Mouse (Mus musculus) lung, embryonic 16.5 days (tissue): ENCODE data around the gene Sys1. TPM values are rescaled to one million over a fixed set of nuclear protein-coding genes. Genes with fewer than 3 reads are reported as not detected.

Source experiments
- ATAC-seq: fragments of 200-750 bp; cut with Nextera tagmentation; 2 replicates; pipeline ENCODE4 v1.8.0; 2017; ENCODE audit warnings: low read depth, mild to moderate bottlenecking, moderate library complexity
- H3K27ac ChIP-seq: fragments of 300-500 bp; sonication (generic); 2 replicates; pipeline ENCODE4 v1.5.1; 2014; ENCODE audit warnings: mild to moderate bottlenecking, control low read depth, low read length
- H3K27me3 ChIP-seq: fragments of 300-500 bp; sonication (generic); 2 replicates; pipeline ENCODE4 v1.6.1; 2014; ENCODE audit warnings: low read depth, low read length, mixed read lengths; ENCODE audit not compliant: control insufficient read depth, insufficient read depth
- H3K36me3 ChIP-seq: fragments of 300-500 bp; sonication (generic); 2 replicates; pipeline ENCODE4 v1.6.1; 2014; ENCODE audit warnings: low read length; ENCODE audit not compliant: control insufficient read depth, insufficient read depth
- H3K4me1 ChIP-seq: fragments of 300-500 bp; sonication (generic); replicated peaks from 2 replicates; pipeline ENCODE4 v1.6.1; 2014; ENCODE audit warnings: low read length, mixed read lengths; ENCODE audit not compliant: control insufficient read depth, insufficient read depth
- H3K4me2 ChIP-seq: fragments of 300-500 bp; sonication (generic); 2 replicates; pipeline ENCODE4 v1.6.1; 2014; ENCODE audit warnings: low read depth, low read length, control low read depth
- H3K4me3 ChIP-seq: fragments of 300-500 bp; sonication (generic); 2 replicates; pipeline ENCODE4 v1.5.1; 2014; ENCODE audit warnings: mild to moderate bottlenecking, low read length, control low read depth
- H3K9ac ChIP-seq: fragments of 300-500 bp; sonication (generic); 2 replicates; pipeline ENCODE4 v1.6.1; 2014; ENCODE audit warnings: low read length, control low read depth
- H3K9me3 ChIP-seq: fragments of 300-500 bp; sonication (generic); 2 replicates; pipeline ENCODE4 v1.6.1; 2016; ENCODE audit warnings: low read length; ENCODE audit not compliant: control insufficient read depth
- WGBS: fragments of 180-500 bp; shearing (Covaris S2); extraction: QIAGEN DNeasy Blood & Tissue Kit; methylation state at CpG from one replicate; pipeline ENCODE4 v1.1.7; 2014; 5-methylcytosine and 5-hydroxymethylcytosine counted together
- polyA plus RNA-seq: library from polyadenylated mRNA; unstranded; fragments of >200 nt; fragmentation: Nextera tagmentation; extraction: Ambion mirVana; gene quantifications from 2 replicates; pipeline ENCODE4 v1.2.1, GENCODE M21; 2015

Gene Sys1
- polyA plus RNA-seq, 1 experiment from 2014 or later: 59.9 TPM

- H3K36me3 ChIP-seq: no peaks in the 10 kb centered on the region
- peaks cover 11% of the 10 kb centered on the region for H3K4me1 ChIP-seq
- no peaks in the 10 kb centered on the region for H3K9me3 ChIP-seq
- no peak overlapping the region for H3K9ac ChIP-seq
- no peak overlapping the region for H3K4me3 ChIP-seq
- no peak overlapping the region for H3K4me2 ChIP-seq
- H3K27ac ChIP-seq: no peak overlapping the region
- WGBS: 68% methylated on average over 3 of the region's 3 CpGs
- no peaks in the 10 kb centered on the region for H3K27me3 ChIP-seq
- no peak for ATAC-seq
Observed at GRCm38 (mm10) chr2:164445399-164446085, 11.2 kb upstream of the Sys1 start.

GRCm38 (mm10) chr2:164446086-164446469 is 10.7 kb upstream of the Sys1 start:
- ATAC-seq: no peak
- no peaks in the 10 kb centered on the region for H3K9me3 ChIP-seq
- no peaks in the 10 kb centered on the region for H3K27me3 ChIP-seq
- H3K36me3 ChIP-seq: no peaks in the 10 kb centered on the region
- no peak overlapping the region for H3K4me2 ChIP-seq
- no peak overlapping the region for H3K9ac ChIP-seq
- WGBS: 78% methylated on average over 3 of the region's 3 CpGs
- H3K4me1 ChIP-seq: peaks cover 11% of the 10 kb centered on the region
- H3K4me3 ChIP-seq: no peak overlapping the region
- no peak overlapping the region for H3K27ac ChIP-seq

GRCm38 (mm10) chr2:164448140-164448539 is 8.6 kb upstream of the Sys1 start:
- Histone ChIP-seq H3K4me3 (no peak overlapping the region), H3K27ac (no peak overlapping the region), H3K9ac (no peak overlapping the region), H3K9me3 (no peaks in the 10 kb centered on the region), H3K4me2 (no peak overlapping the region), H3K36me3 (no peaks in the 10 kb centered on the region), H3K4me1 (peaks cover 27% of the 10 kb centered on the region), H3K27me3 (no peaks in the 10 kb centered on the region)
- ATAC-seq: no peak
- 92% methylated on average over 1 of the region's 1 CpGs for WGBS

DNA sequence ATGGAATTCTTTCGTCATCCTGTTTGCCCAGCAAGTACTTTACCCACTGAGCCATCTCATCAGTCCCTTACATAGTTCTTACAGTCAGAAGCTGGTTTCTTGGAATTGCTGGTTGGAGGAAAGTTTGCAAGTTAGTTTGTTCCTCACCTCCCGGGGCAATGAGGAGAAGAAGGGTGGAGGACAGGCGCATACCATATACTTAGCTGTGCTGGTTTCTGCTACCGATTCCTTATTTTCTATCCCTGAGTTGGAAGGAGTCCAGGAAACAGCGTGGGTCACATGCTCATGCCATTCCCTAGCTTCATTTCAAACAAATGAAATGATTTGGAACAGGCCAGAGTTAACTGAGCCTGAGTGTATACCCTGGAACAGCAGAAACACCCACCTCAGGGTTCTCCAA is 7.8 kb upstream of the Sys1 start:
- ATAC-seq: no peak
- Histone ChIP-seq H3K4me1 (peaks cover 29% of the 10 kb centered on the region), H3K27ac (peak overlapping the region; percentile 24; the same call in 1 of the 2 replicates), H3K4me2 (no peak overlapping the region), H3K9ac (no peak overlapping the region), H3K4me3 (no peak overlapping the region), H3K9me3 (no peaks in the 10 kb centered on the region), H3K36me3 (no peaks in the 10 kb centered on the region), H3K27me3 (no peaks in the 10 kb centered on the region)
- 45% methylated on average over 5 of the region's 5 CpGs for WGBS

GRCm38 (mm10) chr2:164449341-164450042 is 7.3 kb upstream of the Sys1 start:
- H3K4me2 ChIP-seq: no peak overlapping the region
- H3K9me3 ChIP-seq: no peaks in the 10 kb centered on the region
- no peak overlapping the region for H3K4me3 ChIP-seq
- no peak overlapping the region for H3K9ac ChIP-seq
- no peaks in the 10 kb centered on the region for H3K27me3 ChIP-seq
- H3K36me3 ChIP-seq: no peaks in the 10 kb centered on the region
- peaks cover 34% of the 10 kb centered on the region for H3K4me1 ChIP-seq
- peak overlapping the region; percentile 24; the same call in 1 of the 2 replicates for H3K27ac ChIP-seq
- ATAC-seq: 0 out of 2 replicates have a peak, but pooled peaks have one; percentile 8
- WGBS: 62% methylated on average over 14 of the region's 14 CpGs

DNA sequence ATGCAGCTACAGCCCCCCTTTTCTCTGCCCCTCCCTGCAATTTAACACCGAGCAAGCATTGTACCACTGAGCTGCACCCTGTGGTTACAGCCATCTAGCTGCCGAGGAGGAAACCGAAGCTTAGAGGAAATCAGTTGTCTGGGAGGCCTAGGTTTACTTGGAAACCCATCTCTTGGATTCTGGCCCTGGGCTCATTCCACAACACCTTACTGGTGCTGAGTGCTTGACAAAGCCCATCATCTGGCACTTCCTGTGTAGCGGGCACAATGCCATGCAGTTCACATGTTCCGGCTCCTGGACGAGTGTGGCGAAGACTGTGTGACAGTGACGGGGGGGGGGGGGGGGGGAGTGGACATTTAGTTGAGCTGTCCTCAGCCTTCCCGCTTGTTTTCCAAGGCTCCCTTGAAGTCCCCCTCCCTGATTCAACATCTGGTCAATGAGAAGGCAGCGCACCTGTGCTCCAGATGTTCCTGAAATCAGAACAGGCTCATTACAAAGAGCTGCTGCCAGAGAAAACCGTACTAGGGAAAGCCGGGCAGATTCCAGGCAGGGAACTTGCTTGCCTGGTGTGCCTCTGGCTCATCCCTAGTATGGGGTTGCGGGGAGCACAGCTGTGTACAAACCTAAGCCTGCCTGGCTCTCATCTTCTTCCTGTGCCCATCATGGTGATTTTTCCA is 4.6 kb upstream of the Sys1 start:
- peaks cover 58% of the 10 kb centered on the region for H3K4me1 ChIP-seq
- H3K36me3 ChIP-seq: no peaks in the 10 kb centered on the region
- no peak overlapping the region for H3K4me2 ChIP-seq
- H3K4me3 ChIP-seq: no peak overlapping the region
- no peak overlapping the region for H3K9ac ChIP-seq
- no peaks in the 10 kb centered on the region for H3K9me3 ChIP-seq
- 31% methylated on average over 12 of the region's 13 CpGs for WGBS
- no peaks in the 10 kb centered on the region for H3K27me3 ChIP-seq
- H3K27ac ChIP-seq: no peak overlapping the region; the same call in 1 of the 2 replicates
- peak; percentile 49 for ATAC-seq

DNA sequence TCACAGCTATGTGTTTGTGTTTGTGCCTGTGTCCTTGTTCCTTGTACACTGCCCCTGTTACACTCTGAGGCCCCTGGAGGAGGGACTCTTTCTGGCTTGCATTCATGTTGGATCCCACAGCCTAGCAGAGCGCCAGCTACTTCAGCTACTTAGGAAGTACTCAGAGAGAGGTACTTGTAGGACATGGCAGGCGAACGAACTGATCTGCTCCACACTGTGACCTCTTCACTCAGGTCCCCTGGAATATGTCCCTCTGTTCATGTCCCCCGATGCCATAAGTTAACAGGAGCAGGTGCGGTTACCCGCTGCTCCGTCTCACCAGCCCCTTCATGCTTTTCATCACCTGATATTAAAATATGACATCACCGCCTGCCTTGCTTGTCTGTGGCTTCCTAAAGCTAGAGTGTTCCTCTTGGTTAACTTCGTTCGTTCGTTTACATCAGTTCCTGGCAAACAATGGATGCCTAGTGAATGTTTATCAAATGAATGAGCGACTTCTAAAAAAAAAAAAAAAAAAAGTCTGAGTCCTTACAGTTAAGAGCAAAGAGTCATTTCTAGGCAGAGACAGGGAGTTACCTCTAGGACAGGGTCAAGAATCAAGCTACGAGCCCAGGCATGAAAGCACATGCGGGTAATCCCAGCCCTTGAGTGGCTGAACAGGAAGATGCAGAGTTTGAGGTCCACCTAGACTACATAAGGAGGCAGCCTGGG is 3.6 kb upstream of the Sys1 start:
- no peak for ATAC-seq
- peak overlapping the region; percentile 60 for H3K27ac ChIP-seq
- WGBS: 38% methylated on average over 14 of the region's 14 CpGs
- H3K4me2 ChIP-seq: no peak overlapping the region
- no peaks in the 10 kb centered on the region for H3K36me3 ChIP-seq
- H3K4me3 ChIP-seq: no peak overlapping the region
- H3K27me3 ChIP-seq: no peaks in the 10 kb centered on the region
- peaks cover 59% of the 10 kb centered on the region for H3K4me1 ChIP-seq
- no peaks in the 10 kb centered on the region for H3K9me3 ChIP-seq
- H3K9ac ChIP-seq: 0 out of 2 replicates have a peak overlapping the region, but pooled peaks have one; percentile 16

DNA sequence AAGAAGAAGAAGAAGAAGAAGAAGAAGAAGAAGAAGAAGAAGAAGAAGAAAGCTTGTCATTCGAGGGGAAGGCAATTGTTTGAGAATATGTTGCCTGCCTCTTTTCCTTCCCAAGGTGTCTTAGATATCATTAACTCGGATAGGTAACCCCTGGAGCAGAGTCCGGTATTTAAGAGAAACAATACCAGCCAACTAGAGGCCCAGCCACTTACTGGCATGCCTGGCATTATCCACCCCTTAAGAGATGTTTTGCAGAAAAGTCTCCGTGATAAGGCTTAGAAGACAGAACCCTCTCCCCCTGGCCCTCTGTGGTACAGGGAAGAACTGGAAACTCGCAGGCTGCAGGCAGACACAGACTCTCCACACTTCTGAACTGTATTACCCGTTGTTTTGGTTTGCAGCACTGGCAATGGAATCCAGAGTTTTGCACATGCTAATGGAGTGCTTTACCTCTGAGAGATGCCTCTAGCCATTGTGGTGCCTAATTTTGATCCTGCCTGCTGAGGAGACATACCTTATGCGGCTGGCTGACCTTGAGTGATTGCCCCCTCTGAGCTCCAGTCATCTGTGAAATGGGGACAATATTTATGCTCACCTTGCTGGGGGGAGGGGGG is 2.8 kb upstream of the Sys1 start:
- Histone ChIP-seq H3K4me1 (peaks cover 57% of the 10 kb centered on the region), H3K9ac (no peak overlapping the region), H3K4me2 (no peak overlapping the region), H3K27me3 (no peaks in the 10 kb centered on the region), H3K27ac (peak overlapping the region; percentile 94; the same call in 1 of the 2 replicates), H3K4me3 (no peak overlapping the region), H3K9me3 (no peaks in the 10 kb centered on the region), H3K36me3 (no peaks in the 10 kb centered on the region)
- no peak for ATAC-seq
- WGBS: 55% methylated on average over 7 of the region's 7 CpGs
